Mouse (Mus musculus) MN1 (cell line): ENCODE data around the gene Gm44965.
A peak's percentile ranks its signal among the peaks of the same experiment; 100 is the strongest.

ENCODE experiments used
- DNase-seq: peaks from one replicate; pipeline ENCODE4 v3.0.0-alpha.2; 2016; ENCODE audit warnings: low spot score

Gene Gm44965

GRCm38 (mm10) chr6:48593158-48594042 is at the start of gene Gm44965, which contains the start of gene Repin1:
TSS of gene Gm44965 (plus strand) at chr6:48593941.
TSS of gene Repin1 (plus strand) at chr6:48593883.
- DNase-seq: peak; percentile 95

- DNase-seq: no peak
Measured at GRCm38 (mm10) chr6:48545251-48545650, 48.5 kb upstream of the Gm44965 start.

GRCm38 (mm10) chr6:48546271-48546670 is 47.5 kb upstream of the Gm44965 start:
- DNase-seq: no peak

- no peak for DNase-seq
Measured at GRCm38 (mm10) chr6:48546858-48547257, 46.9 kb upstream of the Gm44965 start.

- no peak for DNase-seq
Measured at GRCm38 (mm10) chr6:48548314-48548713, 45.4 kb upstream of the Gm44965 start.

- DNase-seq: peak; percentile 62
Measured at GRCm38 (mm10) chr6:48552918-48553317, 40.8 kb upstream of the Gm44965 start.

GRCm38 (mm10) chr6:48553819-48554218 is 39.9 kb upstream of the Gm44965 start:
- no peak for DNase-seq

- DNase-seq: peak; percentile 93
Measured at GRCm38 (mm10) chr6:48554280-48555103, 39.2 kb upstream of the Gm44965 start, which contains the start of gene Lrrc61. TSS of gene Lrrc61 (plus strand) at chr6:48554796.

- peak; percentile 59 for DNase-seq
Measured at GRCm38 (mm10) chr6:48555104-48555890, 38.4 kb upstream of the Gm44965 start.

- DNase-seq: no peak
Measured at GRCm38 (mm10) chr6:48555956-48556355, 37.8 kb upstream of the Gm44965 start.

GRCm38 (mm10) chr6:48565693-48566310 is 27.9 kb upstream of the Gm44965 start:
- no peak for DNase-seq

- peak; percentile 38 for DNase-seq
Measured at GRCm38 (mm10) chr6:48566312-48566711, 27.4 kb upstream of the Gm44965 start.

- DNase-seq: peak; percentile 37
Measured at GRCm38 (mm10) chr6:48568036-48568984, 25.4 kb upstream of the Gm44965 start.

GRCm38 (mm10) chr6:48569065-48569807 is 24.5 kb upstream of the Gm44965 start:
- DNase-seq: no peak

GRCm38 (mm10) chr6:48572014-48572413 is 21.7 kb upstream of the Gm44965 start:
- DNase-seq: no peak

- DNase-seq: no peak
Measured at GRCm38 (mm10) chr6:48572572-48573061, 21.1 kb upstream of the Gm44965 start, which contains the start of gene Rarres2. TSS of gene Rarres2 (minus strand) at chr6:48572789.

- no peak for DNase-seq
Measured at GRCm38 (mm10) chr6:48573280-48573679, 20.5 kb upstream of the Gm44965 start.

- no peak for DNase-seq
Measured at GRCm38 (mm10) chr6:48573981-48574380, 19.8 kb upstream of the Gm44965 start.

- DNase-seq: no peak
Measured at GRCm38 (mm10) chr6:48578736-48579135, 15.0 kb upstream of the Gm44965 start.
